Comparison of ENCODE assay signal across 17 mouse cellular contexts in the genomic region with DNA sequence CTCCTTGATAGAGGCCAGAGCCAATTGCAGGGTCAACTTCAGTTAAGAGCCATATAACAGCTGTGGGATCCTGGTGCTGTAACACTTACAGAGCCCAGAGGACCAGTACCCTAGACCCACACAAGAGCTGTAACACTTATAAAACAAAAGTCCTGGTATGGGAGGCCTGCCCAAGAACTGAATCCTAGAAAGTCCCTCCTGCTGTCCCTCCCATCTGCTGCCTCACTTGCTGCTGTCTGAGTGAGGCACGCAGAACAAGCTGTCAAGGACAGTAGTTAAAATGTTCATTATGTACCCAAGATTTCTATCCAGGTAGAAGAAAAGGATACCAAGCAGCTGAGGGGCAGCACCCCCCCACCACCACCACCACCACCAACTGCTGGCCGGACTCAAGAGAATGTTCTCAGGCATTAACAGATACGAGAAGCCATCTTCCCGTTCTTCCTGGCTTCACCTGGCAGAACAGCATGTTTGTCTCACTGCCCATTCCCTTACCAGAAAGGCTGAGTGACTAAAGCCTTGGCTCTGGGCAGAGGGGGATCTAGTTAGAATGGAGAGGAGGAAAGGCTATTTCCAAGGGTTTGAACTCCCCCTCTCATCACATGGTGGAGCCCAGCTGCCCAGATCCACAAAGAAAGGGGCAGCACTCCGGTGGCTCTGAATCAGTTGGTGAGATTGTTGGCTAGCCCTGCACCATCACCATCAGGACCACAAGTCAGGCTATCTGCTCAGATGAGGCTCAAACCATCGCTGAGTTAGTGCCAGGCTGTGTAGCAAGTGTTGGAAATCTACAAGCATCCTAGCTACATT. TPM values are rescaled to one million over a fixed set of nuclear protein-coding genes. Genes with fewer than 3 reads are reported as not detected.
A peak's percentile ranks its signal among the peaks of the same experiment; 100 is the strongest.
DNase-seq lines count a peak whose midpoint lies in the region; ATAC-seq lines count a peak whose summit lies in the region.
"Had no signal": no experiment of that assay in that cellular context is flagged by ENCODE, and none has a peak within 500 bp of the region (broad histone marks: within the 10 kb centered on the region; RNA-seq: fewer than 3 reads in every experiment).

No protein-coding gene starts in this region.

- no peaks in the 10 kb centered on the region for H3K27me3 ChIP-seq in kidney, embryonic 14.5 days (ENCODE audit: control insufficient read depth, insufficient read depth, low read length)
- no peaks in the 10 kb centered on the region for H3K27me3 ChIP-seq in forebrain, embryonic 15.5 days
- H3K27me3 ChIP-seq: hindbrain, embryonic 12.5 days; neural tube, embryonic 15.5 days had no signal

- H3K36me3 ChIP-seq in kidney, embryonic 14.5 days (ENCODE audit: control insufficient read depth, insufficient read depth, low read length): no peaks in the 10 kb centered on the region
- H3K36me3 ChIP-seq in forebrain, embryonic 15.5 days: no peaks in the 10 kb centered on the region
- H3K36me3 ChIP-seq: G1E; hindbrain, embryonic 12.5 days; neural tube, embryonic 15.5 days had no signal

- no peak for ATAC-seq in kidney, embryonic 14.5 days (ENCODE audit: low FRiP score, low TSS enrichment)
- ATAC-seq in forebrain, embryonic 15.5 days (replicated peaks): no peak
- ATAC-seq: CD4-positive, CD25-positive, alpha-beta regulatory T cell, adult 4 months; forebrain, embryonic 14.5 days; intestine, embryonic 16.5 days had no signal

- DNase-seq in layer of hippocampus, postnatal 14 days (ENCODE audit: low spot score in 2 of 2): peak; percentile 36 to 57
- DNase-seq in layer of hippocampus, adult 8-10 months (ENCODE audit: low spot score in 2 of 2): no peak
- DNase-seq in A20 (ENCODE audit: low read depth, low spot score): peak; percentile 2
- peak; percentile 62 for DNase-seq in brain, adult 2 months (ENCODE audit: low read depth, low spot score)
- peak; percentile 82 to 87 for DNase-seq in cerebellum, postnatal 14 days
- DNase-seq: heart, adult 11 months; lung, adult 18-20 months; lung, postnatal 36 days; retina, postnatal 1 day had no signal

- H3K9ac ChIP-seq in kidney, embryonic 14.5 days (ENCODE audit: low read depth, low read length): no peak overlapping the region
- H3K9ac ChIP-seq in forebrain, embryonic 15.5 days (replicated peaks): no peak overlapping the region
- H3K9ac ChIP-seq: hindbrain, embryonic 12.5 days; neural tube, embryonic 15.5 days had no signal

- H3K27ac ChIP-seq in kidney, embryonic 14.5 days (ENCODE audit: low read depth, low read length): no peak overlapping the region
- H3K27ac ChIP-seq in forebrain, embryonic 15.5 days (replicated peaks): no peak overlapping the region
- H3K27ac ChIP-seq: hindbrain, embryonic 12.5 days; neural tube, embryonic 15.5 days had no signal

- no peak overlapping the region for H3K4me3 ChIP-seq in kidney, embryonic 14.5 days (ENCODE audit: low read length)
- H3K4me3 ChIP-seq in forebrain, embryonic 15.5 days: no peak overlapping the region
- H3K4me3 ChIP-seq: hindbrain, embryonic 12.5 days; neural tube, embryonic 15.5 days had no signal

- no peak overlapping the region for H3K4me2 ChIP-seq in kidney, embryonic 14.5 days (replicated peaks; ENCODE audit: low read depth, low read length)
- H3K4me2 ChIP-seq in forebrain, embryonic 15.5 days (replicated peaks): no peak overlapping the region
- H3K4me2 ChIP-seq: hindbrain, embryonic 12.5 days; neural tube, embryonic 15.5 days had no signal

- no peaks in the 10 kb centered on the region for H3K9me3 ChIP-seq in kidney, embryonic 14.5 days (ENCODE audit: control insufficient read depth, low read length)
- H3K9me3 ChIP-seq in forebrain, embryonic 15.5 days: no peaks in the 10 kb centered on the region
- H3K9me3 ChIP-seq: G1E; hindbrain, embryonic 12.5 days; neural tube, embryonic 15.5 days had no signal

- 86% methylated on average over 6 of the region's 6 CpGs for WGBS in kidney, embryonic 14.5 days
- WGBS in forebrain, embryonic 15.5 days: 82% methylated on average over 6 of the region's 6 CpGs

- H3K4me1 ChIP-seq in kidney, embryonic 14.5 days (ENCODE audit: control insufficient read depth, insufficient read depth, low read length): no peaks in the 10 kb centered on the region
- no peaks in the 10 kb centered on the region for H3K4me1 ChIP-seq in forebrain, embryonic 15.5 days
- H3K4me1 ChIP-seq: neural tube, embryonic 15.5 days had no signal

RNA-seq across cellular contexts. Expression of a gene that starts 7.4 kb away (rescaled TPM):
- total RNA-seq in layer of hippocampus, postnatal 14 days (2021): 1 to 10 TPM in 1 of 2 experiments, under 1 TPM in 1; 0.81 to 1.7 TPM
- 1 to 10 TPM in 2 of 4 experiments, under 1 TPM in 2; 0.69 to 3.6 (median 2.2) TPM for total RNA-seq in layer of hippocampus, adult 8-10 months (2022)
- polyA plus RNA-seq in kidney, embryonic 14.5 days (2014; fragmentation: Nextera tagmentation; extraction: Ambion mirVana): 0.20 and 0.34 TPM in 2 replicates
- polyA plus RNA-seq in forebrain, embryonic 15.5 days (2015; fragmentation: Nextera tagmentation; extraction: Ambion mirVana): 0.22 TPM in 1 of 2 replicates, not detected in the other
- polyA plus RNA-seq: G1E had no signal

RNA-seq across cellular contexts. Expression of a gene that starts 18.1 kb away (rescaled TPM):
- total RNA-seq in layer of hippocampus, postnatal 14 days (2021): 10 to 100 TPM; 25.3 to 26.4 TPM
- total RNA-seq in layer of hippocampus, adult 8-10 months (2022): 10 to 100 TPM; 26.6 to 28.1 (median 27.8) TPM
- polyA plus RNA-seq in kidney, embryonic 14.5 days (2014; fragmentation: Nextera tagmentation; extraction: Ambion mirVana): 37.2 and 47.2 TPM in 2 replicates
- polyA plus RNA-seq in forebrain, embryonic 15.5 days (2015; fragmentation: Nextera tagmentation; extraction: Ambion mirVana): 30.6 and 32.7 TPM in 2 replicates

RNA-seq across cellular contexts. Expression of a gene that starts 44.0 kb away (rescaled TPM):
- total RNA-seq in layer of hippocampus, postnatal 14 days (2021): 10 to 100 TPM; 39.3 to 40.1 TPM
- total RNA-seq in layer of hippocampus, adult 8-10 months (2022): 10 to 100 TPM; 52.2 to 70.6 (median 55.7) TPM
- 11.9 and 15.7 TPM in 2 replicates for polyA plus RNA-seq in kidney, embryonic 14.5 days (2014; fragmentation: Nextera tagmentation; extraction: Ambion mirVana)
- 8.6 and 9.0 TPM in 2 replicates for polyA plus RNA-seq in forebrain, embryonic 15.5 days (2015; fragmentation: Nextera tagmentation; extraction: Ambion mirVana)

RNA-seq across cellular contexts. Expression of a gene that starts 54.6 kb away (rescaled TPM):
- total RNA-seq in layer of hippocampus, postnatal 14 days (2021): 100 to 1,000 TPM; 131 to 147 TPM
- 100 to 1,000 TPM; 131 to 151 (median 146) TPM for total RNA-seq in layer of hippocampus, adult 8-10 months (2022)
- 34.4 and 36.1 TPM in 2 replicates for polyA plus RNA-seq in kidney, embryonic 14.5 days (2014; fragmentation: Nextera tagmentation; extraction: Ambion mirVana)
- polyA plus RNA-seq in forebrain, embryonic 15.5 days (2015; fragmentation: Nextera tagmentation; extraction: Ambion mirVana): 64.9 and 66.6 TPM in 2 replicates

Comparison
In these comparisons a context has a peak if more than half of its experiments do, and no peak if none do; other contexts are left out.
1. DNase-seq: peak in layer of hippocampus, postnatal 14 days (2 of 2), A20 (single experiment), brain, adult 2 months (single experiment) and cerebellum, postnatal 14 days (2 of 2); none in layer of hippocampus, adult 8-10 months (0 of 2).